Mouse (Mus musculus) fibroblast of lung, adult 2 months (primary cell): ENCODE results near the gene Sdhc.
"Not testable (repeated sequence)": the region's sequence is repeated elsewhere in the genome, so short reads cannot be mapped to it uniquely, and the experiment has no call there.

Experiments
- DNase-seq: peaks from one replicate; pipeline ENCODE4 v3.0.0-alpha.2; 2011; ENCODE audit warnings: low read depth

The Sdhc gene

DNA sequence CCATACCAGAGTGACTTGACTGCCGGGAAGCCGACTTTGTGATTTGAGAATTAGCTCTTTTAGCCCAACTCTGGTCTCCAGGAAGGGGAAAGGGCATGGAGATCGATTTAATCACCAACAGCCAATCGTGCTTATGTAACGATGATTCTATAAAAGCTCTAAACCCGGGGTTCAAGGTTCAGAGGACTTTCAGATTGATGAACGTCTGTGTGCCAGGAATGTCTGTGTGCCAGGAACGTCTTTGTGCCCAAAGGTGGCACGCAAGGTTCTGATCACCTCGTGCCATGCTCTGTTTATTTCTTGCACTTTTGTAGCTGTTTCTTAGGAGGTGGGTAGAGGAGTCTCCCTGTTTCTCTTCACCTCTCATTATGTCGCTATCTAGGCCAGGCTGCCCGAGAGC, 18.5 kb upstream of the Sdhc start:
- no peak for DNase-seq

GRCm38 (mm10) chr1:171165629-171166345, 15.4 kb upstream of the Sdhc start:
- DNase-seq: no peak

DNA sequence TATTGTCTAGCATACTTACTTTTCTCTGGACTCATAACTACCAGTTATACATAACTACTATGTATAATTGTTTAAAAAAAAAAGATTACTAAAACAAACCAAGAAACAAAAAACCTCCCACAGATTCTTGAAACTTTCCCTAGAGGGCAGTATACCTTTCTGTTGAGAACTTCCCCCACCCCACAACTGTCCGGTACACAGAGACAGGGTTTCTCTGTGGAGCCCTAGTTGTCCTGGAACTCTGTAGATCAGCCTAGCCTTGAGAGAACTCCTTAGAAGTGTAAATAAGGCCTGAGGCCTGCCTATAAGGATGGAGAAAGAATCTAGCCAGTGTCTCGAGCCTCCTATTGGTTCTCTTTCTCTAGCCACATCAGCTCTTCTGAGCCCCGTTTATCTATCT, 13.9 kb upstream of the Sdhc start:
- DNase-seq: no peak

DNA sequence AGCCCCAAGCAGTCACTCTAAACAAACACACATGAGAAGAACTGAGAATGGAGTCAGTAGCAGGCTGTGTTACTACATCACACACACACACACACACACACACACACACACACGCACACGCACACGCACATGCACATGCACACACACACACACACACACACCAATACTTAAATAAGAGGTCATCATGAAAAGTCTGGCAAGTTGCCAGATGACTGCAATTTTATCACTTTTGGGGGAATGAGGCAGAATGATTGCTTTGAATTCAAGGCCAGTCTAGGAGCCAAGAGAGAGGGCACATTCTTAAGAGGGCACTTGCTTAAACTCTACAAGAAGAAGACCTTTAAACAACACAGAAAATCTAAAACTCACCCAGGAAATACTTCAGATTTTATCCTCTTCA, 12.1 kb upstream of the Sdhc start:
- DNase-seq: no peak

DNA sequence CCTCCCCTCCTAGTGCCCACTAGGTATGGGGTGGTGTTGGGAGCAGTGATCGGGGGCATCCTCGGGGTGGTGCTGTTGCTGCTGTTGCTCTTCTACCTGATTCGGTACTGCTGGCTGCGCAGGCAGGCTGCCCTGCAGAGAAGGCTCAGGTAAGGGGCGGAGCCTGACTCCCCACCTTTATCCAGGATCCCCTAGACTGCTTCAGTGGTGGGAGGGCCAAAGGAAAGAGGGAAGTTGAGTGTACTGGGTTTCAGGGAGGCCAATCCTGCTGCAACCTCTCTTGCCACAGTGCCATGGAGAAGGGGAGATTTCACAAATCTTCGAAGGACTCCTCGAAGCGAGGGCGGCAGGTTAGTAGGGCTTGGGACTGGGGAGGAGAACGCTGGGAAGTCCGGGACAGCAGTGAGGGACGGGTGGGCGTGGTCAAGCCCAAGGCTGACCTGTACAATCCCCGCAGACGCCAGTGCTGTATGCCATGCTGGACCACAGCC, 9.1 kb upstream of the Sdhc start:
- no peak for DNase-seq

GRCm38 (mm10) chr1:171157965-171158364, 7.6 kb upstream of the Sdhc start:
- DNase-seq: no peak

- no peak for DNase-seq
Observed at GRCm38 (mm10) chr1:171156644-171157043, 6.2 kb upstream of the Sdhc start.

- no peak for DNase-seq
Observed at GRCm38 (mm10) chr1:171151966-171152365, 1.6 kb upstream of the Sdhc start.

GRCm38 (mm10) chr1:171150838-171151391, 512 bp upstream of the Sdhc start:
- peak; percentile 27 for DNase-seq

- DNase-seq: not testable (repeated sequence)
Observed at GRCm38 (mm10) chr1:171142981-171143380, 7.4 kb downstream of the Sdhc start.

- not testable (repeated sequence) for DNase-seq
Observed at GRCm38 (mm10) chr1:171137486-171138155, 12.8 kb downstream of the Sdhc start.

DNA sequence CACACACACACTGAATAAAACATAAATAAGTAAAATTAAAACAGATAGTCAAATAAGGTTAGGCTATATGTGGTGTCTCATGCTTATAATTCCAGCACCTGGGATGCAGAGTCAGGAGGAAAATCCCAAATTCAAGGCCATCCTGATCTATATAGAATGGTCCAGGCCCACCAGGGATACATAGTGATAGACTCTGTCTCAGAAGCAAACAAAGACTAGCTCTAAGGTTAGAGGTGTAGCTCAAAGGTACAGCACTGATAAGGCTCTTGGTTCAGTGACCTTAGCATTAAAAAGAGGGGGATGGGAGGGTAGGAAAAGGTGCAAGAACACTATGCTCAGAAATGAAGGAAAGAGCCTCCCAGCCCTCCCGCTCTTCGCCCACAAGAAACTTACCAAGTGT, 14.8 kb downstream of the Sdhc start:
- DNase-seq: no peak

GRCm38 (mm10) chr1:171130971-171131370, 19.4 kb downstream of the Sdhc start:
- DNase-seq: no peak

DNA sequence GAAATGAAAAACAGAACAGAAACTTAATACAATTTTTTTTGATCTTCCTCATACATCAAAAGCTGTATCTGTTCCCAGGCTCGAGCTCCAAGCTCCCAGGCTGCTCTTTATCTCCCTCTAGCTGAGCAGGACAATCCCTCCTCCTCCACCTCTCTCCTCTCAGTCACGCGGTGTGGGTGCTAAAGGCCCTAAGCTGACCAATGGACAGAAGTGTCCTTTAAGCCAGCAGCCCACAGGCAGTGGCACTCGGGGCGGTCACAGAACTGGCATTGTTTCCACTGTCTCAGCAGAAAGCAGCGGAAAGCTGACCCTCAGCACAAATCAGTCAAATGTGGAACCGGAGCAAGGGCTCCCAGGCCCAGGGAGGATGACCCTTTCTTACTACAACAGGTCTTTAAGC, 21.2 kb downstream of the Sdhc start:
- DNase-seq: no peak

- DNase-seq: no peak
Observed at GRCm38 (mm10) chr1:171124398-171124797, 26.0 kb downstream of the Sdhc start.

GRCm38 (mm10) chr1:171122932-171123331, 27.5 kb downstream of the Sdhc start:
- peak; percentile 17 for DNase-seq

GRCm38 (mm10) chr1:171121839-171122238, 28.6 kb downstream of the Sdhc start:
- no peak for DNase-seq

DNA sequence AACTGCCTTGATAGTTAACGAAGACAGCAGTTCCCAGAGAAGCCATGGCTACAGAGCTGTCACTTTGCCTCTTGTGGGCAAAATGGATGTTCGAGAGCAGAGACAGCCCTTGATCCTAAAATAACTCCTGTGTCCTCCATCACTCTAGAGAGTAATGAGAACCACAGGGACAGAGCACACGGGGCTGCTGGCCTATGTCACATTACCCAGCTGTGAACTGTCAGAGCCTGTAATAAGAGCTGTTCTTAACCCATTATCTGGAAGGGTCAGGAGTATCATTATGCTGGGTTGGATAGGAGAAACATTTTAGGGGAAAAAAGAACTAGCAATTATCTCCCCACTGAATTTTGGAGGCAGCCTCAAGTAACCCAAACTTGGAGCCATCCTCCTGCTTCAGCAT, 29.5 kb downstream of the Sdhc start:
- no peak for DNase-seq

DNA sequence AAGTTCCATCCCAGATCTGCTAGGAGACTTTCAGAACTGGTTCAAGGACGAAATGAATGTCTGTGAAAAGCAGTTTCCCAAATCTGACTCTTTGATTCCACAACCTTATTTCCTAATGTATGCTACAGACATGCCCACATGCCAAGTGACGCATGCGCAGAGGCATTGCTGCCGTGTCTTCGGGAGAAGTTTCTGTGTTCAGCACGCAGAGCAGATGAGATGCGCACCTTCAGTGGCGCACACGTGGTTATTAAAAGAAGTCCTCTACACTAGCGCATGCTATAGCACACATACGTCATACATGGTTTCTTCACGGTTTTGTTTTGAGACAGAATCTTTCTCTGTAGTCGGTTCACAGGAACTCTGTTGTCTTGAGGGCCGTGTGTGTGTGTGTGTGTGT, 31.0 kb downstream of the Sdhc start:
- DNase-seq: no peak

- no peak for DNase-seq
Observed at GRCm38 (mm10) chr1:171118996-171119395, 31.4 kb downstream of the Sdhc start.

GRCm38 (mm10) chr1:171118269-171118684, 32.1 kb downstream of the Sdhc start:
- DNase-seq: peak; percentile 56

DNA sequence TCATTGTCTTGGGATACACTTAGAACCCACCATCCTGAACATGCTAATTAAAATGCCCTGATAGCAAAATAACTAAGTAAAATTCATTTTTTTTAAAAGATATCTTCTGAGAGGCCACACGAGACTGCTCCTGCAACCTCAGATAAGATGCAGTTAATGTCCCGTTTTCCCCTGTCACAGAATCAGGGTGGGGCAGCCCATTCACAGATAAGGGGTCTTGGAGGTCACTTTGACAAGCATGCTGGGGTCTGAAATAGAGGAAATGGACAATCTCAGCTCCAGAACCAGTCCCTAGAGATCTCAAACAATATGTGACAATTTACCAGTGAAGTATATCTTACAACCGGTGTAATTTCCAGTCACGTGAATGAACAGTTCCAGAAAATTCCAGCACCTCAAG, 34.1 kb downstream of the Sdhc start:
- DNase-seq: no peak

- peak; percentile 90 for DNase-seq
Observed at GRCm38 (mm10) chr1:171113873-171114299, 36.5 kb downstream of the Sdhc start, which contains the start of gene Cfap126. Cfap126 (plus strand) TSS chr1:171113918.
